Mouse (Mus musculus): ENCODE results near the gene Clca2. TPM values are rescaled to one million over a fixed set of nuclear protein-coding genes. Genes with fewer than 3 reads are reported as not detected.

Gene Clca2
- polyA plus RNA-seq, 1 experiment from 2014 or later, result not detected

GRCm38 (mm10) chr3:145101891-145102555, 2.8 kb upstream of the Clca2 start:
- no peak overlapping the region for H3K4me2 ChIP-seq (ENCODE audit: low read depth, low read length)

GRCm38 (mm10) chr3:145087857-145088598, 11.2 kb downstream of the Clca2 start:
- WGBS (ENCODE audit: insufficient replicate concordance), result 50% methylated on average over 8 of the region's 8 CpGs
- H3K9me3 ChIP-seq (ENCODE audit: low read length), result no peaks in the 10 kb centered on the region
- no peak for ATAC-seq

More at GRCm38 (mm10) chr3:145101891-145102555, 2.8 kb upstream of the Clca2 start:
- Histone ChIP-seq H3K9ac (replicated peaks) (no peak overlapping the region), H3K27me3 (ENCODE audit: insufficient read depth, low read length) (no peaks in the 10 kb centered on the region), H3K4me3 (ENCODE audit: low read depth, low read length) (no peak overlapping the region), H3K27ac (ENCODE audit: low read depth) (no peak overlapping the region), H3K36me3 (replicated peaks; ENCODE audit: insufficient read depth, low read length) (no peaks in the 10 kb centered on the region), H3K4me1 (ENCODE audit: insufficient read depth) (no peaks in the 10 kb centered on the region), H3K9me3 (ENCODE audit: low read length) (no peaks in the 10 kb centered on the region)
- WGBS (ENCODE audit: insufficient replicate concordance), result 65% methylated on average over 9 of the region's 9 CpGs
- TF ChIP-seq EP300 (IDR thresholded peaks at IDR 0.05; ENCODE audit: low read depth) (no peak), CTCF (IDR thresholded peaks at IDR 0.05; ENCODE audit: low read depth) (no peak)
- ATAC-seq, result no peak
- DNase-seq, result no peak

GRCm38 (mm10) chr3:145086180-145086579, 13.1 kb downstream of the Clca2 start:
- Histone ChIP-seq H3K4me2 (ENCODE audit: low read depth, low read length) (no peak overlapping the region), H3K9ac (replicated peaks) (no peak overlapping the region), H3K36me3 (replicated peaks; ENCODE audit: insufficient read depth, low read length) (no peaks in the 10 kb centered on the region), H3K4me3 (ENCODE audit: low read depth, low read length) (no peak overlapping the region), H3K27ac (ENCODE audit: low read depth) (no peak overlapping the region), H3K27me3 (ENCODE audit: insufficient read depth, low read length) (no peaks in the 10 kb centered on the region), H3K4me1 (ENCODE audit: insufficient read depth) (no peaks in the 10 kb centered on the region), H3K9me3 (ENCODE audit: low read length) (no peaks in the 10 kb centered on the region)
- ATAC-seq (no peak), DNase-seq (no peak)
- no peak for TF ChIP-seq CTCF (IDR thresholded peaks at IDR 0.05; ENCODE audit: low read depth)
- TF ChIP-seq EP300 (IDR thresholded peaks at IDR 0.05; ENCODE audit: low read depth), result no peak
- WGBS (ENCODE audit: insufficient replicate concordance), result 85% methylated on average over 14 of the region's 14 CpGs

More at GRCm38 (mm10) chr3:145087857-145088598, 11.2 kb downstream of the Clca2 start:
- no peak for DNase-seq
- Histone ChIP-seq H3K27me3 (ENCODE audit: insufficient read depth, low read length) (no peaks in the 10 kb centered on the region), H3K36me3 (replicated peaks; ENCODE audit: insufficient read depth, low read length) (no peaks in the 10 kb centered on the region), H3K4me2 (ENCODE audit: low read depth, low read length) (no peak overlapping the region), H3K4me3 (ENCODE audit: low read depth, low read length) (no peak overlapping the region), H3K27ac (ENCODE audit: low read depth) (no peak overlapping the region), H3K4me1 (ENCODE audit: insufficient read depth) (no peaks in the 10 kb centered on the region), H3K9ac (replicated peaks) (no peak overlapping the region)
- no peak for TF ChIP-seq CTCF (IDR thresholded peaks at IDR 0.05; ENCODE audit: low read depth)
- TF ChIP-seq EP300 (IDR thresholded peaks at IDR 0.05; ENCODE audit: low read depth), result no peak

- no peaks in the 10 kb centered on the region for H3K27me3 ChIP-seq (ENCODE audit: insufficient read depth, low read length)
- no peaks in the 10 kb centered on the region for H3K9me3 ChIP-seq (ENCODE audit: low read length)
- H3K36me3 ChIP-seq (replicated peaks; ENCODE audit: insufficient read depth, low read length), result no peaks in the 10 kb centered on the region
- DNase-seq (no peak), ATAC-seq (no peak)
- 66% methylated on average over 1 of the region's 1 CpGs for WGBS (ENCODE audit: insufficient replicate concordance)
- no peak overlapping the region for H3K4me3 ChIP-seq (ENCODE audit: low read depth, low read length)
- no peak overlapping the region for H3K4me2 ChIP-seq (ENCODE audit: low read depth, low read length)
- H3K4me1 ChIP-seq (ENCODE audit: insufficient read depth), result no peaks in the 10 kb centered on the region
- TF ChIP-seq EP300 (IDR thresholded peaks at IDR 0.05; ENCODE audit: low read depth), result no peak
- no peak for TF ChIP-seq CTCF (IDR thresholded peaks at IDR 0.05; ENCODE audit: low read depth)
- no peak overlapping the region for H3K27ac ChIP-seq (ENCODE audit: low read depth)
- H3K9ac ChIP-seq (replicated peaks), result no peak overlapping the region
Measured at GRCm38 (mm10) chr3:145083081-145083480, 16.2 kb downstream of the Clca2 start.

DNA sequence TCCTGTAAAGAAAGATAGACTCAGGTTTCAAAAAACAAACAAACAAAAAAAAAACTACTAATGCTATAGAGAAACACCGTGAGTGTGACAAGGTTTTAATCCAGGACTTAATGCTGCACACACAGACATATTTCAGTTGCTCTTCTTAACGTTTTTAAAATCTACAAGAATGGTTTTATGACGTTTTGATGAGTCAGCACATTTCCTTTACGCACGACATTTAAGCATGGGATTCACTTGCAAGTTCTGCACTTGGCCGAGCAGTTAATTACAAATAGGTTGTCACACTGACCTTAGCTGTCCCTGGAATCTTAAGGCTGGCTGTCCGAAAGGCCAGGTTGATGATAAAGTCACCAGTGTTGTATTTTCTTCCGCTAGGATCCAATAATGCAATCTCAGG, 18.3 kb downstream of the Clca2 start:
- DNase-seq (no peak), ATAC-seq (no peak)
- no peaks in the 10 kb centered on the region for H3K27me3 ChIP-seq (ENCODE audit: insufficient read depth, low read length)
- no peaks in the 10 kb centered on the region for H3K36me3 ChIP-seq (replicated peaks; ENCODE audit: insufficient read depth, low read length)
- no peak overlapping the region for H3K4me3 ChIP-seq (ENCODE audit: low read depth, low read length)
- TF ChIP-seq EP300 (IDR thresholded peaks at IDR 0.05; ENCODE audit: low read depth) (no peak), CTCF (IDR thresholded peaks at IDR 0.05; ENCODE audit: low read depth) (no peak)
- H3K4me1 ChIP-seq (ENCODE audit: insufficient read depth), result no peaks in the 10 kb centered on the region
- no peak overlapping the region for H3K4me2 ChIP-seq (ENCODE audit: low read depth, low read length)
- H3K9me3 ChIP-seq (ENCODE audit: low read length), result no peaks in the 10 kb centered on the region
- no peak overlapping the region for H3K27ac ChIP-seq (ENCODE audit: low read depth)
- H3K9ac ChIP-seq (replicated peaks), result no peak overlapping the region
- WGBS (ENCODE audit: insufficient replicate concordance), result 65% methylated on average over 8 of the region's 8 CpGs

GRCm38 (mm10) chr3:145078405-145078804, 20.8 kb downstream of the Clca2 start:
- no peaks in the 10 kb centered on the region for H3K9me3 ChIP-seq (ENCODE audit: low read length)
- DNase-seq (no peak), ATAC-seq (no peak)
- TF ChIP-seq EP300 (IDR thresholded peaks at IDR 0.05; ENCODE audit: low read depth) (no peak), CTCF (IDR thresholded peaks at IDR 0.05; ENCODE audit: low read depth) (no peak)
- no peaks in the 10 kb centered on the region for H3K36me3 ChIP-seq (replicated peaks; ENCODE audit: insufficient read depth, low read length)
- no peak overlapping the region for H3K9ac ChIP-seq (replicated peaks)
- H3K4me1 ChIP-seq (ENCODE audit: insufficient read depth), result no peaks in the 10 kb centered on the region
- H3K4me3 ChIP-seq (ENCODE audit: low read depth, low read length), result no peak overlapping the region
- H3K27me3 ChIP-seq (ENCODE audit: insufficient read depth, low read length), result no peaks in the 10 kb centered on the region
- H3K4me2 ChIP-seq (ENCODE audit: low read depth, low read length), result no peak overlapping the region
- 73% methylated on average over 6 of the region's 6 CpGs for WGBS (ENCODE audit: insufficient replicate concordance)
- H3K27ac ChIP-seq (ENCODE audit: low read depth), result no peak overlapping the region
